Mouse (Mus musculus) cerebellum, adult 9-10 months (tissue): ENCODE data around the gene Pkhd1.

ENCODE experiments used
- DNase-seq: peaks from one replicate; pipeline ENCODE4 v3.0.0; 2022

Pkhd1 gene

GRCm38 (mm10) chr1:20617849-20618530, at the start of gene Pkhd1:
TSS of gene Pkhd1 (minus strand) at chr1:20618064.
- DNase-seq = no peak

DNA sequence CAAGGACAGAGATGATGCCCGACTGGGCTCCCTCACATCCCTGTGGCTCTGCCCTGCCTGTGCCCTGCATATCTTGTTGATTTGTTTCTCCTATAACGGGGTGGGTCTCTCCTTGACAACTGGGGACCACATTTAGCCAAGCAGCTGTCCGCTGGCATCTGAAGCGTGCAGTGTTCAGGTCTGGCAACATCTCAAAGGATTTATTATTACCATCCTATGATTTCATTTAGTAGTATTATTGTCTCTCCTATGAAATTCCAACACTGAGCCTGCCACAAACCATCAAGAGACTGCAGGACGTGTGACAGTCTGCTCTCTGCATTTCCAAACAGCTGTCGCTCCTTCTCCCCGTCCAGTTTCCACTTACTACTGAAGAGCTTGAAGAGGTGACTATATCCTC, 49.7 kb upstream of the Pkhd1 start:
- no peak for DNase-seq

GRCm38 (mm10) chr1:20666233-20666632, 48.4 kb upstream of the Pkhd1 start:
- no peak for DNase-seq

DNA sequence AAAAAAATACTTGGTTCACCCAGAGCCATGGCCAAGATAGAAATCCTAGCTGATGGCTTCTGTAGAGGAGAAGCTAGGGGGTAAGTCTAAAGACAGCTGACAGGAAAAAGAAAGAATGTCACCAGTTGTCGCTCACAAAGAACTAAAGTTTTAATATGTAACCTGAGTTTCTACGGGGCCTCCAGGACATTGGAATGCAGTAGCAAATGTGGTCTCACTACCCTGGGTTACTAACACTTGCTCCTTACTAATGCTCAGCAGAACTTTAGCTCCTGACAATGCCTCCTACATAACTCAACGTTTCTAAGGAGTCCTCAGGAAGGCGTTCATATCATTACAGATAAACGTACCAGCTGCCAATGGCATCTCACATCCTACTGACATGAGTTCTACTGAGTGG, 37.2 kb upstream of the Pkhd1 start:
- no peak for DNase-seq

DNA sequence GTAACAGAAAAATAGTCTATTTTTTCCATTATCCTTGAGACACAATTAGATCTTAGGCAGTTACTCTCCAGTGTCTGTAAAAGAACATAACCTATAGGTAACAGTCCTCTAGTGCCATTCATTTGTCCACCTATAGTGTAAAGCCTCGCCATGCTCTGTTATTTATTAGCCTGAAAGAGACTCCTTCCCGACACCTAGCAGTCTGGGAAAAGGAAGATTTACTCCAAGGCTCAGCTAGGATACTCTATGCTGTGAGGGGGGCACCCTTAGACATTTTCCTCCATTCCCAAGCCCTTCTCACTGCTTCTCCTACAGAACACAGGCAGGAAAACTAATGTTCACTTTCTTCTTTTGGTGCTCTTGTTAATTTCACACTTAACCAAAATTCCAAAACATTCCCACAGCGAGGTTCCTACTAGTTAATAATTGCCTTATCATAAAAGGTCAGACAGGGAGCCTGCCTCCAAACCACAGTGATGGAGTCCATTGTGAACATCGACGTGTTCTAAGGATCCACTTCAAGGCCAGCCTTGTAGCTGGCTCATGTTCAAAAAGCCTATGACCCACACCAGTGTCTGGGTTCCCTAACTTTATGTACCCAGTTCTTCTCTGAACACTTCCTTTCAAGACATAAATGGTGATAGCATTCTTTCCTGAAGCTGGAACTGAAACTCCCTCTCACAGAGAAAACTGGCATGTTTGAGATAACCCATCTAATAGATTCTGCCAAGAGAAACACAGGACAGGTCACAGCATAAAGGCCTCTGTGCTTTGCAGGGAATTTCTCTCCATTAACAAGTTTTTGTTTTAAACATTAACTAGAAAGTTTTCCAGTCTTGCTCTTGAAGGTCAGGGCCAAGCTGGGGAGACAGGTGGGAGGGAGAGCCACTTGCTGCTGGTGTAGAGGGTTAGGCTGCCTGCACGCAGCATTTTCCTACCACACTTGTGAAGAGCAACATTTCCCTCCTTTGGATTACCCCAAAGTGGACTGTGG, 35.9 kb upstream of the Pkhd1 start:
- DNase-seq = no peak

GRCm38 (mm10) chr1:20634856-20635255, 17.0 kb upstream of the Pkhd1 start:
- DNase-seq = no peak

- no peak for DNase-seq
These were observed 15.5 kb upstream of the Pkhd1 start for GRCm38 (mm10) chr1:20633276-20633869.

DNA sequence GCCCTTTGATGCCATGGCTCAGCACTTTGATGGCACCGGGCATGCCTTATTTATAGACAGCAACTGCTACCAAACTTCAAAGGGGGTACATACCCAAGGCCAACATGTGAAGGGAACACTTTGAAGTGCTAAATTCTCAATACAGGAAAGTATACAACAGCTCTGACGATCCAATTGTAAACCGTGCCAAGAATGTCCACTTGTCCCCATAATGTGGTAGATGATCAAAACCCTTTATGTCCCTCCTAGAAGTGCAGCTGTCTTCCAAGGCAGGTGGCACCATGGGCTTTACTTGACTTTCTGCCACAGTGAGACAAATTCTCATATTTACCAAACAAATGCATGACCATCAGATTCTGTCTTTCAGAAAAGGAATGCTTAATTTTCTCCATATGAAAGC, 6.7 kb upstream of the Pkhd1 start:
- no peak for DNase-seq

DNA sequence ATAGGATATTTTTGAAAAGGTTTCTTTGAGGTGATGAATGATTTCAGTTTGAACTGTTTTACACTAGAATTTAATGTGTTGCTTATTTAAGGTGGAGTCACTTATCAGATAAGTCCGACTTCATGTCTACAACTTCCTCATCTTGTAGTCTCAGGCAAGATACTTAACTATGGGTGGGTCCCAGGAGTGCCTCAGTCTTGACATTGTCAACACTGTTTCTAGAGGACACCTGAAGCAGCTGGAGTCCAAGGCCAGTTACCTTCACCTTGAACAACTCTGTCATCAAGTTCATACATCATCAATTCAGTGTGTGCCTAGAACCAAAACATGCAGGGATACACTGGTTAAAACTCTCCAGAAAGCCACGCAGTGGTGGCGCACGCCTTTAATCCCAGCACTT, 5.5 kb upstream of the Pkhd1 start:
- no peak for DNase-seq

- no peak for DNase-seq
These were observed 2.7 kb upstream of the Pkhd1 start for GRCm38 (mm10) chr1:20620611-20621010.

- no peak for DNase-seq
These were observed 1.5 kb upstream of the Pkhd1 start for GRCm38 (mm10) chr1:20619363-20619762.

DNA sequence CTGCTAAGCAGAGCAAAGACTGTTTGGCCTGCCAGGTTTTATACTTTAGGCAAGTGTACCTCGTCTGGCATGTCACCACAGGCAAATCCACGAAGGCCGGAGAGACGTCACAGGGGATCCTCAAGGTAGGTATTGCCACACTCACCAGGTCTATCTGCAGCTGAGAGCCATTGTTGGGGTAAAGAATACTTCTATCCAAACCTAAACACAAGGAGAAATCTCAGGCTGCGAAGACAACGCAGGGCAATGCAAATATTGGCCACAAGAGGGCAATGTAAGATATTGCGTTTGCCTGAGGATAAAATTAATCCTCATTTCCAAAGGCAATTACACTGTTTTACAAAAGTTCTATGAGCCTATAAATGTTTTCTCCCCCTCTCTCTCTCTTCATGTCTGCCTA, 5.2 kb downstream of the Pkhd1 start:
- peak; percentile 25 for DNase-seq

GRCm38 (mm10) chr1:20605489-20605888, 12.4 kb downstream of the Pkhd1 start:
- no peak for DNase-seq

GRCm38 (mm10) chr1:20590488-20590887, 27.4 kb downstream of the Pkhd1 start:
- no peak for DNase-seq

DNA sequence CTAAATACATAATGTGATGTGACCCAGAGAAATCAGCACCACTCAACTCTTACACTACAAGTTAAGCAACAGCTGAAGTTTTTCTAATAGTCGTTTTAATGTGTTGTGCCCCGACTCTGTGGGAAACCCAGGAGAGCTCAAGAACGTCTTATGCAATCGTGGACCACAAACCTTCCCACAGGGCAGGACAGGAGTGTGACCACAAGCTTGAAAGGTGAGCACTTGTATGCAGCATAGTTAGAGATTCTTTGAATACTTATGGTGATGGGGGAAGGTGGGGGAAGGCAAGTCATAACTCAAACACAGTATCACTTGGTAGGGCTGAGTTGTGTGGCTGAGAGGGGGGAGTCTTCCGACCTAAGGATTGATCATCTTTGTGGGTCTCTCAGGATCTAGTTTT, 46.4 kb downstream of the Pkhd1 start:
- DNase-seq = no peak

DNA sequence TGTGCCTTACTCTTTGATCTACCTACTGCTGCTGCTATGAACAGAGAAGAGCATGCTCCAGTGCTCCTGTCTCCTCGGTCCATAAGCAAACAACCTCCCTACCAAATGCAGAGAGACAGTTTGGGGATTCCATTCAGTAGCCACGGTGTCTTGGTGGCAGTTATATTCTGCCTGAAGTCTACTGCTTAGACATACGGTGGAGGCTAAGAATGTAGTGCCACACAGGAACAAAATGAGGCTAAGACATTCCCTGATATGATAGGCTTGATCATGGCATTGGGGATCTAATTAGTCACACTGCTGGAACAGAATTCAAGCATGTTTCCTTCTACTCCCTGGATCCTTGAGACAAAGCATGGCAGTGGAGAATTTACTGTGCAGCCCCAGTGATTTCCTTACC, 48.4 kb downstream of the Pkhd1 start:
- no peak for DNase-seq

- no peak for DNase-seq
These were observed 59.4 kb downstream of the Pkhd1 start for GRCm38 (mm10) chr1:20558443-20558842.

- DNase-seq = peak; percentile 12
These were observed 63.5 kb downstream of the Pkhd1 start for GRCm38 (mm10) chr1:20554398-20554797.

DNA sequence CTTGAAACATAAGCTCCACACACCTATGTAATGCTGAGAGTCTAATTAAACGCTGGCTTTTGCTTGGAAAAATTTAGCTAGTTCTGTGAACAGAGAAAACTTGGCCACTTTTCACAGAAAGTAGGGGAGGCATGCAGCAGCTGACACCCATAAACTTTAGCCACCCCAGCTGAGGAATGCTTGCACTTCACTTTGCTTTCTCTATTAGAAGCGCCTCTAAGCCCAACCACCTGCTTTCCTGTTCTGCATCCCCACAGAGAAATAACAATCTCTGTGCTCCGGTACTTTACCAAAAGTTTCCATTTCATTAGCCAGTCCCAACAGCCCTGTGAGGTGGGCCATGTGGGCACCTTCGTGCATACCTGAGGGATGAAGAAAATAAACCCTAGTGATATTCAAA, 66.5 kb downstream of the Pkhd1 start:
- DNase-seq = no peak

DNA sequence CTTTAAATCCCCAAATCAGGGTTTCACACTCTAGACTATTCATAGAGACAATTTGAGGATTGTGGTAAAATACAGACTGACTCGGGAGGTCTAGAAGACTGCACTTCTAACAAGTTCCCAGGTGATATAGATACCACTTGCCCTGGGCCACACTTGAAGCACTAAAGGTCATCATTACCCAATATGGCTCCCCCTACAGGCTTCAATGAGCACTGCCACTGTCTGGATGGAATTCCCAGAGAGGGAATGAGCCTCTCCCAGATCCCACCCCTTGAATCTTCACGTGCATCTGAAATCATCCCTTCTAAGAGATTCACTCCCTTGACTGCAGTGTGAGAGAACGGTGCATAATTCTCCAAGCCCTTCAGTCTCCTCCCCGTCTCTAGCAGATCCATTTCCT, 73.3 kb downstream of the Pkhd1 start:
- no peak for DNase-seq

DNA sequence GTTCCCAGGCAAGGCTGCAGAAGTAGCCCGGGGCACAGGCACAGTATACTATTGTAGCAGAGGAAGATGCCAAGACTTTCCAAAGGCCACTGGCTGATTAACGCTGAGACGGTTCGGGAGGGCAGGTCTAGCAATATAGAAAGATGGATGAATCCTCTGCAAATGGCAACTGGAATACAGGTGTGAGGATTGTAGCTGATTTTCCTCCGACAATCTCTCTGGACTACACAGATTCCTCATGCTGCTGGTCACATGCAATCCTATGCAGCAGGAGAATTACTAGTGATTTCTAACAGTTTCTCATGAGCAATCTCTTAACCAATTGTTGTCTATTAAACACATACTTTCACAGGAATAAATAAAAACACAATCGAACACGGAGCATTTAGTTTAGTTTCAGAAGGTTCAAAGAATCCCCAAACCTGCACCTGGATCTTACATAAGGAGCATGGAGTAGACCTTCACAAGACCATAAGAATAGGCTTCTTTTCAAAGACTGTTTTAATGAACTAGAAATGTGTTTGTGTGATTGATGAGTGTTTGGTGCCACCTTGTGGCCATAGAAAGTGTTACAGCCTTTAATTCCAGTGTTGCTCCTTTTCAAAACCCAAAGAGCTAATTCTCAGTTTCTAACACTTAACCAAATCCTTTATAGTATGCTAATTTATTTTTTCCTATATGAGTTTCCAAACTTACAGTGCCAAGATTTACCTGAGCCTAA, 104.3 kb downstream of the Pkhd1 start:
- peak; percentile 48 for DNase-seq

- no peak for DNase-seq
These were observed 118.9 kb downstream of the Pkhd1 start for GRCm38 (mm10) chr1:20498965-20499364.

- no peak for DNase-seq
These were observed 131.8 kb downstream of the Pkhd1 start for GRCm38 (mm10) chr1:20486087-20486486.
